Mouse (Mus musculus) heart, embryonic 10.5 days (tissue): ENCODE measurements around the gene Ahcyl2. TPM values are rescaled to one million over a fixed set of nuclear protein-coding genes. Genes with fewer than 3 reads are reported as not detected.
A peak's percentile ranks its signal among the peaks of the same experiment; 100 is the strongest.

Source experiments
- DNase-seq: peaks from one replicate; pipeline ENCODE4 v3.0.0-alpha.2; 2017; ENCODE audit warnings: low spot score
- H3K27ac ChIP-seq: fragments of 300-500 bp; sonication (generic); 2 replicates; pipeline ENCODE4 v1.5.1; 2016; ENCODE audit warnings: mild to moderate bottlenecking
- H3K27me3 ChIP-seq: fragments of 300-500 bp; sonication (generic); 2 replicates; pipeline ENCODE4 v1.6.1; 2016; ENCODE audit warnings: mild to moderate bottlenecking; ENCODE audit not compliant: poor library complexity, insufficient read depth, severe bottlenecking
- H3K36me3 ChIP-seq: fragments of 300-500 bp; sonication (generic); 2 replicates; pipeline ENCODE4 v1.6.1; 2016; ENCODE audit warnings: mild to moderate bottlenecking, moderate library complexity
- H3K4me1 ChIP-seq: fragments of 300-500 bp; sonication (generic); 2 replicates; pipeline ENCODE4 v1.6.1; 2016; ENCODE audit warnings: mild to moderate bottlenecking
- H3K4me3 ChIP-seq: fragments of 300-500 bp; sonication (generic); 2 replicates; pipeline ENCODE4 v1.5.1; 2016; ENCODE audit warnings: mild to moderate bottlenecking, moderate library complexity
- H3K9me3 ChIP-seq: fragments of 300-500 bp; sonication (generic); 2 replicates; pipeline ENCODE4 v1.6.1; 2016; ENCODE audit warnings: mild to moderate bottlenecking, moderate library complexity
- WGBS: fragments of 180-500 bp; shearing (Covaris S2); methylation state at CpG from one replicate; pipeline ENCODE4 v1.1.7; 2016; 5-methylcytosine and 5-hydroxymethylcytosine counted together
- polyA plus RNA-seq: library from polyadenylated mRNA; unstranded; fragments of >200 nt; fragmentation: Nextera tagmentation; extraction: Ambion mirVana; gene quantifications from 2 replicates; pipeline ENCODE4 v1.2.1, GENCODE M21; 2016

Ahcyl2 gene
- polyA plus RNA-seq, 1 experiment from 2014 or later: 13.5 TPM

DNA sequence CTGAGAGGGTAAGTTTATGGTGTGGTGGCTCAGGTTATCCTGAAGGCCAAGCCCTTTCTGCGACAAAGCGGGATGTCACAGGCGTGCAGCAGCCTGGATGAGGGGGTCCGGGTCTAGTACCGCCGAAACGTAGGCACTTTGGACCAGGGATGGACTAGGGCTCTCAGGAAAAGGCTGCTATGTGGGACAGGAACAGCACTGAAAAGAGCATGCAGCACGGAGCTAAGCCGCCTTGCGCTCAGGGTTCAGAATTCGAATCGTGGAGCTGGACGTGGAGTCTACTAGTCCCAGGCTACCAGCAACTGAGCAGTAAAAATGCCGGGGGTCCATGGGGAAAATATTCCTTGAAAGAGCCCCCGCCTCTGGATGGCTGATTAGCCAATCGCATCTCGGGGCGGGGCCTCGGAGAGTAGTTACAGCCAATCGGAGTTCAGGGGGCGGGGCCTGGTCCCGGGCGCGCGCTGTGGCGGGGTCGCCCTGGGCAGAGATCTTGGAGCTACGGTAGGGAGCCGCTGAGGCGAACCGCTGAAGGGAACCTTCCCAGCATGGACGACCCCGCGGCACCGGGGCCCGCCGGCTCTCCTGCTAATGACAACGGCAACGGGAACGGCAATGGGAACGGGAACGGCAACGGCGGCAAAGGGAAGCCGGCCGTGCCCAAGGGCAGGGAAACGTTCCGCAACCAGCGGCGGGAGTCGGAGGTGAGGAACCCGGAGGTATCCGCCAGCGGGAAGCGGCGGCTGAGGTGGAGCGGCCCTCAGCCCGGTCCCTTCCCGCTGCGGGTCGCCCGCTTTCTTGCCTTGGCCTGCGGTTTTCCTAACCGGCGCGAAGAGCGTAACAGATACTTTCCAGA is 148.9 kb downstream of the Ahcyl2 start, which contains the start of gene Strip2:
TSS of gene Strip2 (plus strand) at position 483 of the 853 bp plus-strand sequence.
- peak; percentile 97 for DNase-seq
- Histone ChIP-seq H3K27ac (peak within 1 kb of the TSS; percentile 83), H3K27me3 (peaks cover 36% of the 10 kb centered on the region), H3K4me1 (peaks cover 7% of the 10 kb centered on the region; the same call in 1 of the 2 replicates), H3K36me3 (peaks cover 2% of the 10 kb centered on the region; the same call in 1 of the 2 replicates), H3K4me3 (peak within 1 kb of the TSS; percentile 85), H3K9me3 (no peaks in the 10 kb centered on the region)
- WGBS: under 1% methylated on average over 67 of the region's 67 CpGs

DNA sequence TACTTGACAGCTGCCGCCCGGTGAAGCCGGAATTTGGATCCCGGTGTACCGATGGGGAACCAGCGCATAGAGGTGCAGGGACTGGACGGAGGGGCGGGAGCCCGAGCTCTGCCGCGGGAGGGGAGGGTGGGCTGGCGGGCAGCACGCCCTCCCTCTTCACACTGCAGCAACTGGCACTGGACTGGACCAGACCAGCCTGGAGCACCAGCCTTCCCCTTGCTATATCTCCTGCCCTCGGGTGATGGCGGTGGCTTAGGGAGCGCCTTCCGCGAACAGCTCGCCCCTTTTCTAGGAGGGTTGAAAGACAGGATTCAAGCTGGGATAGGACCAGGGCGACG is 149.5 kb downstream of the Ahcyl2 start:
- Histone ChIP-seq H3K4me3 (peak overlapping the region; percentile 85), H3K27me3 (peaks cover 36% of the 10 kb centered on the region), H3K9me3 (no peaks in the 10 kb centered on the region), H3K27ac (peak overlapping the region; percentile 83), H3K4me1 (peaks cover 7% of the 10 kb centered on the region; the same call in 1 of the 2 replicates), H3K36me3 (peaks cover 2% of the 10 kb centered on the region; the same call in 1 of the 2 replicates)
- whole genome bisulfite sequencing: under 1% methylated on average over 21 of the region's 21 CpGs
- DNase-seq: no peak

DNA sequence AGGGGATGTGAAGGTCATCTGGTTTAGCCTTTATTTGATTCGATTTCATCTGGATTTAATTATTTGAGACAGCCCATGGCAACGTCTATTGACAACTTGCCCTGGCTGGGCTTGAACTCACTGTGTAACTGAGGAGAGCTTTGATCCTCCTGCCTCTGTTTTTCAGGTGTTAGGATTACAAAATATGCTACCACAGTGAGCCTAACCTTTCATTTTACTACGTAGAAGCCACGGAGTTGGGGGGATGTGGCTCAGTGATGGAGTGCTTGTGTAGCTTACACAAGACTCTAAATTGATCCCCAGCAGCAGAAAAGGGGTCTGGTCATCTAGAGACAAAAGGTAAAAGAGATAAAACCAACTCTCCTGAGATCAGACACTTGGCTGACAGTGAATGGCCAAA is 150.1 kb downstream of the Ahcyl2 start:
- H3K4me3 ChIP-seq: peak overlapping the region; percentile 85
- WGBS: 37% methylated on average over 4 of the region's 4 CpGs
- DNase-seq: no peak

DNA sequence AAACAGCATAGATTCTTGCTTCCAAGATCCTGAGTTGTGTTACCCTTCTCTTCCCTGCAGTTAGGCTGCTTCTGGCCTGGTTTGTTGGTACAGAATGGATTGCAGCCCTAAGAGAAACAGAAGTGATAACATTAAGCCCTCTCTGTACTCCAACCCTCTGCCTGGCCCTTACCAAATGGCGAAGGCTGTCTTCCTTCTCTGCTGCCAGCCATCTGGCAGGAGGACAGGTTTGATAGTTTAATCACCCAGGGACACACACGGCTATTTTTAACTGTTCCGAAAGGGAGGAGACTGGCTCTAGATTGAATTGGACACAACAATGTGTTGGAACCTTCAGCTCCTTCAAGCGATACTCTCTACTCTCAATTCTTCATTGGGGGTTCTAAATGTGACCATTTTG is 155.7 kb downstream of the Ahcyl2 start:
- peaks cover 11% of the 10 kb centered on the region; the same call in 1 of the 2 replicates for H3K4me1 ChIP-seq
- H3K4me3 ChIP-seq: no peak overlapping the region
- peak overlapping the region; percentile 62; the same call in 1 of the 2 replicates for H3K27ac ChIP-seq
- 27% methylated on average over 4 of the region's 4 CpGs for WGBS
- no peak for DNase-seq
- peaks cover 17% of the 10 kb centered on the region for H3K27me3 ChIP-seq
- no peaks in the 10 kb centered on the region for H3K9me3 ChIP-seq
- peaks cover 14% of the 10 kb centered on the region; the same call in 1 of the 2 replicates for H3K36me3 ChIP-seq

More for the DNA sequence above, 150.1 kb downstream of the Ahcyl2 start:
- peaks cover 2% of the 10 kb centered on the region; the same call in 1 of the 2 replicates for H3K36me3 ChIP-seq
- peaks cover 36% of the 10 kb centered on the region for H3K27me3 ChIP-seq
- H3K27ac ChIP-seq: no peak overlapping the region
- peaks cover 7% of the 10 kb centered on the region; the same call in 1 of the 2 replicates for H3K4me1 ChIP-seq
- no peaks in the 10 kb centered on the region for H3K9me3 ChIP-seq

DNA sequence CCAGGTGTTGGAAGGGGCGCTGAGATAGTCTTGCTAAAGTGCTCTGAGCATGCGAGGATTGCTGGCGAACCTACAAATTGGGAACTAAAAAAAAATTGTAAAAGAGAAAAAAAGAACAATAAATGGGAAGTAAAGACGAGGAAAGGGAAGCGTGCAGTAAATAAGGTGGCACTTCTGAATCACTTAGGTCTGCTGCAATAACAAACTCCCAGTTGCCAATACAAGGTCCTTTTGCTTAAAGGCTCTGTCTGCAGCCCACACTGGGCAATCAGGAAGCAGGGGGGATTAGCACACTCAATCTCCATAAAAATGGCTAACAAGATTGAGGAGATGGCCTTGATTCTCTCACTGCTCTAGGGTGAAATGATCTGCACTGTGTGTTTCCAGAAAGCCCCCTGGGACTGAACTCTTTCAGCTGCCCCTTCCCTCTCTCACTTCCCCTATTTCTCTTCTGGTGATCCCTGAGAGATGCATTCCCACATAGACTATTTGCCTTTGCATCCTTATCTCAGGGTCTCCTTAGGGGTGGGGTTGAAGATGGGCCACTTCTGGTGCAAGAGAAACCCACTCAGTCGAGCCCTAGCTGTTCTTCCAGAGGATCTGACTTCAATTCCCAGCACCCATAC is 157.9 kb downstream of the Ahcyl2 start:
- 71% methylated on average over 6 of the region's 6 CpGs for WGBS
- DNase-seq: no peak
- Histone ChIP-seq H3K4me1 (peaks cover 11% of the 10 kb centered on the region; the same call in 1 of the 2 replicates), H3K4me3 (no peak overlapping the region), H3K27ac (no peak overlapping the region), H3K9me3 (no peaks in the 10 kb centered on the region), H3K36me3 (peaks cover 28% of the 10 kb centered on the region; the same call in 1 of the 2 replicates), H3K27me3 (peaks cover 6% of the 10 kb centered on the region; the same call in 1 of the 2 replicates)

DNA sequence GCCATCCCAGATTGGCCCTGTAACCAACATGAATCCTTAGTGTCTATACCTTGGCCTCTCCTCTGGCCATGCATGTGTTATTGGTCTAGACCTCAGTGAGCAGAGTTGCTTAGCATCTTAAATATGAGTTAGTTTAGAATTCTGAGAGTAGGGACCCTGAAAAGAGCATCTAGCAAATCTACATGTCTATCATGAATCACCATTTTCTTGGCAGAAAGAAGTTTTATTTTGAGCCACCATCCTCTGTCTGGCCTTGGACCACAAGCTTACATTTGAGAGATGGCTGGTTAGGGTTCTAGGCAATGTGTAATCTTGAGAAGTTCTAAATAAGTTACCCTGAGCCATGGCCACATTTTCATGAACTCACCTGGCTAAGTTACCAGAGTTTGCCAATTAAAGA is 162.3 kb downstream of the Ahcyl2 start:
- H3K9me3 ChIP-seq: no peaks in the 10 kb centered on the region
- H3K4me1 ChIP-seq: no peaks in the 10 kb centered on the region
- peaks cover 54% of the 10 kb centered on the region for H3K36me3 ChIP-seq

DNA sequence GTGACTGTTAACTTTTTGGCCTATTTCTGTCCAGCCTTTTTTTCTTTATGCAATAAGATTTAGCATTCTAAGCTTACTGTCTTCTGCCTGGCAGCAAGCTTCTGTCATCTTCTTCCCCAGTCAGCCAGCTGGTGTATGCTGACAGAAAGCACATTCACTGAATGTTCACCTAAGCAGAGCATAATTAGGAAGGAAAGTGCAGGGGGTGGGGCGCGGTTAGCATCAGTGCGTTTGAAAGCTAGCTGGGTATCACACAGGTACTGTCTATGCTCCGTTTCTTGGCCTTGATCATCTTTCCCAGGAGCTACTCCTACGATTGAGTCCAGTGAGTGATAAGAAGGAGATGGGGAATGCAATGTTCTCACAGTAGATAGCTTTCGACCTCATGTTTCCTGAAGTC is 162.9 kb downstream of the Ahcyl2 start:
- DNase-seq: no peak
- WGBS: 58% methylated on average over 6 of the region's 6 CpGs
- Histone ChIP-seq H3K4me3 (no peak overlapping the region), H3K9me3 (no peaks in the 10 kb centered on the region), H3K27me3 (peaks cover 5% of the 10 kb centered on the region; the same call in 1 of the 2 replicates), H3K4me1 (no peaks in the 10 kb centered on the region), H3K36me3 (peaks cover 54% of the 10 kb centered on the region), H3K27ac (no peak overlapping the region)

More for the DNA sequence above, 162.3 kb downstream of the Ahcyl2 start:
- Histone ChIP-seq H3K27ac (no peak overlapping the region), H3K27me3 (peaks cover 6% of the 10 kb centered on the region; the same call in 1 of the 2 replicates), H3K4me3 (no peak overlapping the region)
- DNase-seq: no peak

DNA sequence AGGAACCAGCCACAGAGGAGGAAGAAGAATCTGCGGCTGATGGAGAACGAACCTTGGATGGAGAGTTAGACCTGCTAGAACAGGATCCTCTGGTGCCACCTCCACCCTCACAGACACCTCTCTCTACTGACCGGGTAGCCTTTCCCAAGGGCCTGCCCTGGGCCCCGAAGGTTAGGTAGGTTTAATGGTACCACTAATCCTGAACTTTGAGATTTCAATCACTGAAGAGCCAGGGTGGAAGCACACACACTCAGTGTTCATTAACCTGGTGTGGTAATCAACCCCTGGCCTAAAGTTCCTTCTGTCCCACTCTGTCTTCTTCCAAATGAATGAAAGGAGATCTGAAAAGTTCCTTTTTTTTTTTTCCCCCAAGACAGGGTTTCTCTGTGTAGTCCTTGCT is 163.4 kb downstream of the Ahcyl2 start:
- WGBS: 81% methylated on average over 4 of the region's 4 CpGs
- peaks cover 51% of the 10 kb centered on the region for H3K36me3 ChIP-seq
- H3K4me3 ChIP-seq: no peak overlapping the region
- H3K4me1 ChIP-seq: no peaks in the 10 kb centered on the region
- H3K27ac ChIP-seq: no peak overlapping the region
- no peak for DNase-seq
- no peaks in the 10 kb centered on the region for H3K9me3 ChIP-seq
- H3K27me3 ChIP-seq: no peaks in the 10 kb centered on the region; the same call in 1 of the 2 replicates

DNA sequence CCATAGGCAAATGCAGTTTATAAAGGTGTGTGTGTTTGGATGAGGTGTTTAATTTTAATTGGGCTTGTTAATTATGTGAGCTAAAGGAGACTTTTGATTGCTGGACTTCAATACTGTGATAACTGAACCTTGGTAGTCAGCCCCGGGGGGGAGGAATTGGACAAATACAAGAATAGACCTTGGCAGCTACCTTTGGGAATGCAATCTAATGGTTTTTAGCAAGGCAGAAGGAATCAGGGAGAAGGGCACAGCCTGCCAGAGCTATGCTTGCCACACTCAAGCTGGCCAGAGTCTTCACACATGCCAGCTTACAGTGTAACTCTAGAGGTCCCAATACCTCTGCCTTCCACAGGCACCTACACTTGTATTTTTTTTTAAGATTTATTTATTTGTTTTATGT is 167.9 kb downstream of the Ahcyl2 start:
- H3K27ac ChIP-seq: no peak overlapping the region
- H3K27me3 ChIP-seq: no peaks in the 10 kb centered on the region
- no peaks in the 10 kb centered on the region for H3K4me1 ChIP-seq
- H3K9me3 ChIP-seq: no peaks in the 10 kb centered on the region
- H3K4me3 ChIP-seq: no peak overlapping the region
- H3K36me3 ChIP-seq: peaks cover 69% of the 10 kb centered on the region
- WGBS: 86% methylated on average over 1 of the region's 1 CpGs
- DNase-seq: no peak

DNA sequence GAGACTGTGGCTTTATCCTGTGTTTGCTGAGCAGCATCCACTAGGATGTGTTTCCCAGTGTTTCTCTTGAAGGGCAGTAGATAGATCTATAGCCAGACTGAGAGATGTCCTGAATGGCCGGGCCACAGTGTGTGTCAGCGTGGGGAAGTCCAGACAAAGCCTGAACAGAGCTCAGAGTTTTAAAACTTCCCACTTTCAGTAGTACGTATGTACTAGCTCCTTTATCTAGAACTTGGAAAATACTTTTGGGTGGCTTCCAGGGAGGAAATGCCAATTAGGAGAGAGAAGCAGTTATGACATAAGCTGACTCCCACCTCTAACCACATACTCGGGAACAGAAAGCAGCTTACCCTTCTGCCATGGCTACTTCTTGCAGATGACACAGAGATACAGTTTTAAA is 172.6 kb downstream of the Ahcyl2 start:
- Histone ChIP-seq H3K4me1 (no peaks in the 10 kb centered on the region), H3K27me3 (no peaks in the 10 kb centered on the region), H3K36me3 (peaks cover 42% of the 10 kb centered on the region), H3K9me3 (no peaks in the 10 kb centered on the region), H3K4me3 (no peak overlapping the region), H3K27ac (0 out of 2 replicates have a peak overlapping the region, but pooled peaks have one; percentile 2)
- 63% methylated on average over 4 of the region's 4 CpGs for WGBS
- DNase-seq: no peak

DNA sequence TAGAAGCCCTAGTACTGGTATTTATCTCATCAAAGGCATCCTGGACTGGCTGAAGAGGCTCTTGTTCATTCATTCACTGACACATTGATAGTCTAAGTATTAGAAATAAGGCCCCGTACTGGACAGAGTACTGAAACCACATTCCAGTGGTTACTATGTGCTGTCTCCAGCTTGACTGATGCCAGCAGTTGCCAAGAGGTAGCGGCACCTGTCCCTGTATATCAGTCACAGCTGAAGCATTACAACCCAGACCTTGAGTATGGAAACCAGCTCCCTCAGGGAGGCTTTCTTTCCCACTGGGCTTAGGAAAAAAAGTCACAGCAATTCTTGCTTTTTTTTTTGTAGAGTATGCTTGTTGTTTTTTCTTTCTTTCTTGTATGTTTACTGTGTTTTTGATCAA is 173.2 kb downstream of the Ahcyl2 start:
- 69% methylated on average over 2 of the region's 2 CpGs for WGBS
- Histone ChIP-seq H3K27ac (no peak overlapping the region), H3K36me3 (peaks cover 42% of the 10 kb centered on the region), H3K4me1 (no peaks in the 10 kb centered on the region), H3K4me3 (no peak overlapping the region), H3K27me3 (no peaks in the 10 kb centered on the region), H3K9me3 (no peaks in the 10 kb centered on the region)
- no peak for DNase-seq

DNA sequence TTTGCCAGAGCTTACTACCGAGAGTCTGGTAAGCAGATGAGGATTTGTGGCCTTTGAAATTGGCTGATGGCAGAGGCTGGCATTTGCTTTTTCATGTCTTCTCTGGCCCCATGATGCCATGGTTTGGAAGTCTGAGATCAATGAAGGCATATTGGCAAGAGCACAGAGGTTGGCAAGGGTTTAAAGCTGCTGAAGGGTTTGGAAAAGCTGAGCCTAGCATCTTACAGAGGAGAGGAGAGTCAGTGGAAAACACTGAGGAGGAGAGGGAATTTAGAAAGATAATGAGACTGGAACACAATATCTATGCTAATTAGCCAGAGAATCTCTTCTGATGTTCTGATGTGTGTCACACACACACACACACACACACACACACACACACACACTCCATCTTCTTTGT is 176.7 kb downstream of the Ahcyl2 start:
- Histone ChIP-seq H3K4me3 (no peak overlapping the region), H3K9me3 (no peaks in the 10 kb centered on the region), H3K27ac (no peak overlapping the region), H3K36me3 (peaks cover 15% of the 10 kb centered on the region; the same call in 1 of the 2 replicates), H3K27me3 (no peaks in the 10 kb centered on the region), H3K4me1 (no peaks in the 10 kb centered on the region)
- 66% methylated on average over 1 of the region's 1 CpGs for WGBS
- no peak for DNase-seq

DNA sequence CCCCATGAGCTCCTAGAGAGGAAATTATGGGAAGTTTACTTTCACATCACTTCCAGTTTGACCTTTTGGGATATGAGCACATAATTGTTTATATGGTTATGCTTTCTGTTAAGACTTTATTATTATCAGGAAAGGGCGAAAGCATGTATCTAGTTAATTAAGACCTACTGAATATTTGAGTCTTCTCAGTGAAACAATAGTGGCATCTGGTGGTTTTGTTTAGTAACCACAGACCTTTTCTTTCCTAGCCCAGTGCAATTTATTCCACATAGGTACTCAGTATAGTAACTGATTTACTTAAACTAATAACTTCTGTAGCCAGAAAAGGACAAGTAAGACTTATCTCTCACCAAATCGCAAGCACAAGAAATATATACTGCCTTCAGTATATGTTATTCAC is 178.8 kb downstream of the Ahcyl2 start:
- H3K4me1 ChIP-seq: no peaks in the 10 kb centered on the region
- H3K36me3 ChIP-seq: no peaks in the 10 kb centered on the region; the same call in 1 of the 2 replicates
- 77% methylated on average over 2 of the region's 2 CpGs for WGBS
- no peaks in the 10 kb centered on the region for H3K9me3 ChIP-seq
- H3K27me3 ChIP-seq: no peaks in the 10 kb centered on the region
- no peak for DNase-seq
- no peak overlapping the region for H3K27ac ChIP-seq
- no peak overlapping the region for H3K4me3 ChIP-seq
